Mouse (Mus musculus): ENCODE measurements around the gene Mrpl46. TPM values are rescaled to one million over a fixed set of nuclear protein-coding genes. Genes with fewer than 3 reads are reported as not detected.

The Mrpl46 gene
- polyA plus RNA-seq (2012; rRNA removed), result 23.9 and 26.1 TPM in 2 replicates

- peak; percentile 43 for DNase-seq (ENCODE audit: low read depth, low spot score)
- under 1% methylated on average over 44 of the region's 44 CpGs for WGBS
Measured at GRCm38 (mm10) chr7:78782639-78783581, at the start of gene Mrpl46, which contains the start of gene Mrps11. Mrpl46 (minus strand) TSS chr7:78783531. Mrps11 (plus strand) TSS chr7:78783119.

- WGBS, result 31% methylated on average over 14 of the region's 14 CpGs
- peak; percentile 46 for DNase-seq (ENCODE audit: low read depth, low spot score)
Measured at GRCm38 (mm10) chr7:78827749-78828362, 44.5 kb upstream of the Mrpl46 start.

DNA sequence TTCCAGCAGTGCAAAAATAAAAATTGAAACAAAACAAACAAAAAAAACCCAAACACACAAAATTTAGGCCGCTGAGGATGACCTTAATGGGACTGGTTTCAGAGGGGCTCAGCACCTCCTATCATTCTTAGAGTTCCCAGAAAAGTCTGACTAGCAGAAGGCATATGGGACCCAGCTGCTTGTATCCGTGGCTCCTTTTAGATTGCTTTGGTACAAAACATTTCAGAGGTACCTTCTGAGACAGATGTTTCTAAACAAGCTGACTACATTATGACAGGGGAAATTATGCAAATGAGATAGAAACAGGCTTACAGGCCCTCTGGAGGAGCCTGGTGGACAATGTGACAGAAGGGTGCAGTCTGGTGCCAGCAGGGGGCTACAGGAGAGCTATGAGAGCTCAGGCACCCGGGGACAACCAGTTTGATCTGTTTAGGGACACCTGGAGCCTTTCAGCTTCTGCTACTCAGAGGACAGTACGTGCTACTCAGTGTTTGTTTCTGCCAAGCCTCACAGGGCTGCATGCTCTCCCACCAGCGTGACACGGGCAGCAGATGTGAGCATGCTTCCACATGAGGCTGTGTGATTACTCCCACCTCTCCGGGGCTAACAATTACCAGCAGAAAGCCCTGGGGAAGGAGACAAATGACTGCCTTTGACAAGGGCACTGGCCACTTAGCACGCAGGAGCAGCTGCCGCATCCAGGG is 43.5 kb upstream of the Mrpl46 start:
- 30% methylated on average over 9 of the region's 9 CpGs for WGBS
- no peak for DNase-seq (ENCODE audit: low read depth, low spot score)

GRCm38 (mm10) chr7:78818336-78818735 is 35.0 kb upstream of the Mrpl46 start:
- 72% methylated on average over 12 of the region's 12 CpGs for WGBS
- DNase-seq (ENCODE audit: low read depth, low spot score), result no peak

DNA sequence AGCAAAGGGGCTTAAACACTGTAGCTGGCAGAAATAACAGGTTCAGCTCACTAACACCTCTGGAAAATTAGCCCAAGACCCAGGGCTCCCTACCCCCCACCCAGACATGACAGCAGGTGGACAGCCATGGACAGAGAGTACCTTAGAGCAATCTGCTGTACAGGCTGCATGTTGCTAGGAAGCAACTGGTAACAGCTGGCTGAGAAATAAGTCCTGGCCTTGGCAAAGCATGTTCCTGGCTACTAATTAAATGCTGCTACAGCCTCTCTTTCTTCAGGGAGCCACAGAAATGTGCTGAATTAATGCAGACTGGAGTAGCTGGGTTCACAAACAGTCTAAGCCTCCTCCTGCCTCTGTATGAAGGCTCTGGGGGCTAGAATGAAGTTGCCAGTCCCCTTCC is 31.4 kb upstream of the Mrpl46 start:
- DNase-seq (ENCODE audit: low read depth, low spot score), result no peak

DNA sequence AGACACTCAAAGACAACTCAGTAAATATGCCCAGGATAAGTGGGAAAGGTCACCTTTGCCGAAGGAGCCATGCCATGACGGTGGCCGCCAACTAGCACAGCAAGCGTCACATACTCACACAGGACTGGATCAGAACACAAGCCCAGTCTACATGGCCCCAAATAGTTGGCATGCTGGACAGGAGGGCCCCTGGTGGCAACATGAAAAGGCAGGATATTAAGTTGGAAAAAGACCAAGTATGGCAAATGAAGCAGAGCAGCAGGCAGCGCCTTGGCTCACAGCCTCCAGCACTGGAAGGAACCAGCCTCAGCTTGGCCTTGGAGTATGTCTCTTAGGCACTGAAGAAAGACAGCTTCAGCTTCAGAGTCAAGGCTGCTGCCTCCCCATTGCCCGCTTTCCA is 30.5 kb upstream of the Mrpl46 start:
- 89% methylated on average over 6 of the region's 6 CpGs for WGBS
- DNase-seq (ENCODE audit: low read depth, low spot score), result no peak

DNA sequence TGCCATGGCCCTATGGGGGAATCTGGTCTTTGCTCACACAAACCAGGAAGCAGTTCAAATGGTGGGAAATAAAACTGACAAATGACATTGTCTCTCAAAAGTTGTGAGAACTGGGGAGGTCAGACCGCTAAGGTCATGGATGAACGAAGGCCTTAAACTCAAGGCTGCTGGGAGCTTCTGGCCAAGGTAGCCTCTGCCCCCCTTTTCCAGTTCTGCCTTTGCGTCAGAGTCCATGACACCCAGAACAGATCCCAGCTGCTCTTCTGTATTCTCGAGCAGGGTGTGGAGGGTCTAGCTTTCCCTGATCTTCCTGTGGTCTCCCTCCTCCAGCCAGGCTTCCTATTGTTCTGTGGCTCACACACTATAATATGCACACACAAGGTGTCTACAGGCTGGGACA is 23.9 kb upstream of the Mrpl46 start:
- DNase-seq (ENCODE audit: low read depth, low spot score), result no peak
- 68% methylated on average over 4 of the region's 4 CpGs for WGBS

DNA sequence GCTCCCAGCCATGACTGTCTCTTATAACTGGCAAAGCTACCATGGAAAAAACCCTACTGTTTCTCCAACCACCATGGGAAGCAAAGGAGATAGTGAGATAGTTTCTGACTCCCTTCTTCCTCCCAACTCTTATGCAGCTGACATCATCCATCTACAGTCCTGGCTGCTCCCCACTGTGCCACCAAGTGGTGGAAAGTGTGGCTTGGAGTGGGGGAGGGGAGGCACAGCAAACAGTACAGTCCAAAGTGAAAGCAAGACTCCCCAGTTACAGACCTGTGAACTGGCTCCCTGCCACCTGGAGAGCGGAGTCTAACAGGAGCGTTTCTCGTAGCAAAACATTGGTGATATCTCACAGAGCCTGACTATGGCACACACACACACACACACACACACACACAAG is 20.5 kb upstream of the Mrpl46 start:
- DNase-seq (ENCODE audit: low read depth, low spot score), result no peak
- 23% methylated on average over 3 of the region's 3 CpGs for WGBS

GRCm38 (mm10) chr7:78799730-78800496 is 16.6 kb upstream of the Mrpl46 start:
- no peak for DNase-seq (ENCODE audit: low read depth, low spot score)
- WGBS, result 69% methylated on average over 9 of the region's 9 CpGs

DNA sequence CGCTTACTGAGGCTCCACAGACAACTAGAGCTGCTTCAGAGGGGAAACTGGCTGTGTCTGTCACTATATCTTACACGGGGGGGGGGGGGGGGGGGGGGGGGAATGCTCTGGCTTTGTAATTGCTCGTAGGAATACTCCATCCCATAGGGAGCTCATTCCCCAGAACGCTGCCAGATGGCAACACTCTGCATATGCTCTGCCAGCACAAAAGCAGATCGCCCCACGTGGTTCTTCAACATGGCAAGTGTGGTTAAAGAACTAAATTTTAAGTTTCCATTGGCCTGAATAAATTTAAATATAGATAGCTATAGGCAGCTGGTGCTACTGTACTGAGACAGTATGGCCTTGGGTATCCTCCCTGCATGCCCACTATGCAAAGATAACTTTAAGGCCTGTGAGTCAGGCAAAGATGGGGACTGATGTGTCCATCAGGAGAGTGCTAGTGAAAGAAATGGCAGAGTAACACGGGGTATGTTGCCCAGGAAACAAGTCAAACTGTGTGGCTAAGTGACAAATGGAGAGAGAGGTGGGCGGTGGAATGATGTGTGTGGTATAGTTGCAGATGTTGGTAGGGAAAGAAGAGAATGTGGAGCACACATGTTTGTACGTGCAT is 14.6 kb upstream of the Mrpl46 start:
- DNase-seq (ENCODE audit: low read depth, low spot score), result no peak
- 64% methylated on average over 9 of the region's 9 CpGs for WGBS

DNA sequence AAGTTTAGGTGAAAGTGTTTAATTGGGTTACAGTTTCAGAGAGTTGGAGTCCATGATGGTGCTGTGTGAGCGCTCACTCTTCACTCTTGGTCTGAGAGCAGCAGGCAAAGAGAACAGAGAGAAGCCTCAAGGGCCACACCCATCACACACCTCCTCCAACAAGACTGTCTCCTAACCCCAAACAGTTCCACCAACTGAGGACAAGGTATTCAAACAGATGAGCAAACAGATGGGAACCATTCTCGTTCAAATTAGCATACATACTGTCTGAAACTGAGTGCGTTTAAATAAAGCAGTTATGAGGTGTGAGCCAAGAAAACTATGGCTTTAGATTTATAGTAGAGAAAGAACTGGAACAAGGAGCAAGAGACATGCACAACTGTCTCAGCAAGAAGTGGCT is 13.3 kb upstream of the Mrpl46 start:
- DNase-seq (ENCODE audit: low read depth, low spot score), result no peak
- WGBS, result 80% methylated on average over 3 of the region's 3 CpGs

GRCm38 (mm10) chr7:78794571-78795092 is 11.3 kb upstream of the Mrpl46 start:
- DNase-seq (ENCODE audit: low read depth, low spot score), result no peak
- 46% methylated on average over 6 of the region's 6 CpGs for WGBS

- DNase-seq (ENCODE audit: low read depth, low spot score), result no peak
- 69% methylated on average over 13 of the region's 13 CpGs for WGBS
Measured at GRCm38 (mm10) chr7:78793895-78794570, 10.7 kb upstream of the Mrpl46 start.

DNA sequence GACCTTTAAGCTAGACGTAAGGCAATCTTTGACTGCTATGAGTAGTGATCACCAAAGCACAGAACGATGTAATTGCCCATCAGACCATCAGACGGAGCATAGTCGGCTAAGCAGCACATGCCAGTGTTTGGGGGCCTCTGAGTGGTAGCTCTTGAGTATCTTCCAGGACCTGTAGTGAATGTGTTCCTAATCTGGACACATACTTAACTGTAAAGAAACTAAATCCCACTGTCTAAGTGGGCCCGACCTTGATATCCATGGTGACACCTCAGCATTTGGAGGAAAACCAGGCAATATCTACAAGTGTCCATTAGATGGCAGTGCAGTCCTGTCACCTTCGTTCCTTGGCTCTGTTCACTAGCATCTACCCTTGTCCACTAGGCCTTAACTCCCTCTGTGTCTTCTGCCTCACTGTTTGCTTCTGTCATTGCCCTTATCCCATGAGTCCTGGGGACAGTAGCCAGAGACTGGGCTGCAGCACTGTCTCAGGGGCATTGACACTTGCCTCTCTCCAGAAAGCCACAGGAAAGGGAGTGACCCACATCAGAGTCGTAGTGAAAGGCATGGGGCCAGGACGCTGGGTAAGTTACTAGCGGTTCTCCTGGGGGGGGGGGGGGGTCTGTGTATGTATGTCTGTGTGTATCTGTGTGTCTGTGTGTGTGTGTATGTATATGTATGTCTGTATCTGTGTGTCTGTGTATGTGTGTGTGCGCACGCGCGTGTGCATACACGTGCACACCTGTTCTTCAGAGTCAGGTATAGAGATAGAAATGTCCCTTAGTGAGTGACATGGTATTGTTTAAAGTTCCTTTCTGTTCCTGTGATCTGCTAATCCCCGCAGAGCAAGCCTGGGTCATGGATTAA is 8.3 kb upstream of the Mrpl46 start:
- DNase-seq (ENCODE audit: low read depth, low spot score), result peak; percentile 13
- WGBS, result 79% methylated on average over 15 of the region's 15 CpGs

DNA sequence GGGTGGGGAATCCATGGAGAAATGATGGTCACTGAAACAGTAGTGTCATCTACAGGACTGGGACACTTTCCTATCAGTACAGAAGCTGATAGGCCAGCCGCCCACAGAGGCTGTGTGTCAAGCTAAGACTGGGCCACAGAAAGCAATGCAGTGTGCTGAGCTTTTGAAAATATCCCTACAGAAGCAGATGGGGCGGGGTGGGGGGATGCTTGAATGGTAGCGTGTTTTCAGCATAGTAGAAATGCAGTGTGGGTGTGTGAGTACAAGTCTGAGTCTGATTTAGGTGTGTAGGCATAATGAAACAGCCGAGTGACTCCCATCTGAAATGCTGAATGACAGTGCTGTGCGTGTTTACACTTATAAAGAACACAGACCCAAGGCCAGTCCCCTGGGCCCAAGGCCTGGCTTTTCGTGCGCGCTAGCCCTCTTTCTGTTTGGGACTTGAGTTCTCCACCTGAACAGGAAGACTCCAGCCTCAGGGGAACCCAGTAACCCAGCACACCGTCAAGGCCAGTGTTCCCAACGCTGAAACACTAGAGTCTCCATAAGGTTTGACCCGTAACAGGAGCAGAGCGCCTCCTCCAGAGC is 4.6 kb upstream of the Mrpl46 start:
- no peak for DNase-seq (ENCODE audit: low read depth, low spot score)
- 90% methylated on average over 12 of the region's 12 CpGs for WGBS

DNA sequence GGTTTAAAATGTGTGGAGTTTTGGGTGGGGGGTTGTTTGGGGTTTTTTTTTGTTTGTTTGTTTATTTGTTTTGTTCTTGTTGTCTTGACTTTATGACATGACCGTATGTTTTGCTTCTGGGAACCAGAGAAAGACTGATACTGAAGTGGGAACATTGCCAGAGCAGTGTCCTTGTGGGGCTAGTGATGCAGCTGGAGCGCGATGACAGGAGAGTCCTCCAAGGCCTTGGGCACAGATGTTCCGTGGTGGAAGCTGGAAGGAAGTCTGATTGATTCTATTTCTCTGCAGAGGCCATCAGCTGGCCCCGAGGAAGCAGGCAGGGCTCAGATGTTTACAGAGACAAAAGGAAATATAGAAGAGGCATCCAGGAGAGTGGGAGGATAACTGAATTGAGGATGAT is 2.6 kb upstream of the Mrpl46 start:
- DNase-seq (ENCODE audit: low read depth, low spot score), result no peak
- 64% methylated on average over 5 of the region's 5 CpGs for WGBS

GRCm38 (mm10) chr7:78778741-78779140 is 4.6 kb downstream of the Mrpl46 start:
- DNase-seq (ENCODE audit: low read depth, low spot score), result no peak
- WGBS, result 76% methylated on average over 5 of the region's 5 CpGs
